Mouse (Mus musculus) liver, postnatal 0 days (tissue): ENCODE data around the gene Zdhhc13. TPM values are rescaled to one million over a fixed set of nuclear protein-coding genes. Genes with fewer than 3 reads are reported as not detected.

Source experiments
- ATAC-seq: fragments of 200-750 bp; cut with Nextera tagmentation; 2 replicates; pipeline ENCODE4 v1.8.0; 2017; ENCODE audit warnings: mild to moderate bottlenecking, moderate library complexity
- DNase-seq: peaks from one replicate; pipeline ENCODE4 v3.0.0-alpha.2; 2016
- H3K27ac ChIP-seq: fragments of 300-500 bp; sonication (generic); 2 replicates; pipeline ENCODE4 v1.5.1; 2014; ENCODE audit warnings: antibody characterized with exemption, moderate library complexity, mild to moderate bottlenecking, low read depth
- H3K27me3 ChIP-seq: fragments of 300-500 bp; sonication (generic); 2 replicates; pipeline ENCODE4 v1.6.1; 2014; ENCODE audit warnings: low read length, control low read depth, mixed read lengths; ENCODE audit not compliant: insufficient read depth
- H3K36me3 ChIP-seq: fragments of 300-500 bp; sonication (generic); replicated peaks from 2 replicates; pipeline ENCODE4 v1.6.1; 2014; ENCODE audit warnings: mild to moderate bottlenecking, control low read depth, low read length, moderate library complexity, mixed read lengths; ENCODE audit not compliant: insufficient read depth
- H3K4me1 ChIP-seq: fragments of 300-500 bp; sonication (generic); 2 replicates; pipeline ENCODE4 v1.6.1; 2014; ENCODE audit warnings: antibody characterized with exemption, mild to moderate bottlenecking, control low read depth; ENCODE audit not compliant: insufficient read depth
- H3K4me2 ChIP-seq: fragments of 300-500 bp; sonication (generic); 2 replicates; pipeline ENCODE4 v1.6.1; 2014; ENCODE audit warnings: low read depth, mild to moderate bottlenecking, low read length, moderate library complexity, mixed read lengths
- H3K4me3 ChIP-seq: fragments of 300-500 bp; sonication (generic); 2 replicates; pipeline ENCODE4 v1.5.1; 2014; ENCODE audit warnings: low read depth, low read length
- H3K9ac ChIP-seq: fragments of 300-500 bp; sonication (generic); replicated peaks from 2 replicates; pipeline ENCODE4 v1.6.1; 2014; ENCODE audit warnings: mild to moderate bottlenecking, moderate library complexity
- H3K9me3 ChIP-seq: fragments of 300-500 bp; sonication (generic); 2 replicates; pipeline ENCODE4 v1.6.1; 2016; ENCODE audit warnings: mild to moderate bottlenecking, control low read depth, low read length, mixed read lengths
- CTCF ChIP-seq: sonication (generic); IDR thresholded peaks from 2 replicates; pipeline ENCODE4 v1.5.1; 2016; ENCODE audit warnings: antibody characterized with exemption, low read depth
- EP300 ChIP-seq: IDR thresholded peaks from 2 replicates; pipeline ENCODE4 v1.6.1; 2016; ENCODE audit warnings: antibody characterized with exemption, low read depth, mild to moderate bottlenecking
- whole genome bisulfite sequencing: fragments of 180-500 bp; shearing (Covaris S2); extraction: QIAGEN DNeasy Blood & Tissue Kit; methylation state at CpG from one replicate; pipeline ENCODE4 v1.1.7; 2014; ENCODE audit not compliant: insufficient replicate concordance; 5-methylcytosine and 5-hydroxymethylcytosine counted together
- polyA plus RNA-seq: library from polyadenylated mRNA; unstranded; fragments of >200 nt; fragmentation: Nextera tagmentation; extraction: Ambion mirVana; gene quantifications from 2 replicates; pipeline ENCODE4 v1.2.1, GENCODE M21; 2015

Gene Zdhhc13
- polyA plus RNA-seq, 1 experiment from 2014 or later = 10.3 TPM

DNA sequence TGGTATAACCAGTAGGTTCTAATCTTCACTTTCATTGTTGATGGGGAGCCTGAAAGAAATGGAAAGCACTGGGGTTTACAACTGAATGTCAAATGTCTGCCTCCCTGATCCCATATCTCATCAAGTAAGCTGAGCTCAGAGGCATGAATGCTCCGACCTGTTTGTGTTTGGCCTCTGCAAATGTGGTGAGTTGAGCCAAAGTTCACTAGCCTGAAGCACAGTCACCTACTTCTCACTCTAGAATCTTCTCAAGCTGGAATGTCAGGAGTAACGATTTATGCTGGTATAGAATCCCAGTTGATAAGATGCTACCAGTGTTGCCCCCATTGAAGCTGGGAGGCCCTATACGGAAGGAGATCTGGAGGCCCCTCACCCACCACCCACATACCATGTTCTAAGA is 33.0 kb upstream of the Zdhhc13 start:
- H3K9me3 ChIP-seq = no peaks in the 10 kb centered on the region
- DNase-seq (no peak), ATAC-seq (no peak)
- no peaks in the 10 kb centered on the region for H3K36me3 ChIP-seq
- H3K27me3 ChIP-seq = no peaks in the 10 kb centered on the region
- WGBS = 67% methylated on average over 3 of the region's 3 CpGs
- no peak for TF ChIP-seq EP300
- no peak for TF ChIP-seq CTCF
- no peak overlapping the region for H3K4me2 ChIP-seq
- no peak overlapping the region for H3K9ac ChIP-seq
- no peak overlapping the region for H3K4me3 ChIP-seq
- H3K27ac ChIP-seq = no peak overlapping the region
- H3K4me1 ChIP-seq = no peaks in the 10 kb centered on the region; the same call in 1 of the 2 replicates

- ATAC-seq (no peak), DNase-seq (no peak)
- peak; percentile 36 for TF ChIP-seq CTCF
- no peak for TF ChIP-seq EP300
- Histone ChIP-seq H3K4me3 (no peak overlapping the region), H3K4me1 (no peaks in the 10 kb centered on the region), H3K9me3 (no peaks in the 10 kb centered on the region), H3K4me2 (no peak overlapping the region), H3K36me3 (no peaks in the 10 kb centered on the region), H3K27ac (no peak overlapping the region), H3K27me3 (no peaks in the 10 kb centered on the region), H3K9ac (no peak overlapping the region)
- WGBS = 83% methylated on average over 4 of the region's 4 CpGs
Observed at GRCm38 (mm10) chr7:48756306-48756931, 32.4 kb upstream of the Zdhhc13 start.

- no peaks in the 10 kb centered on the region for H3K36me3 ChIP-seq
- ATAC-seq = no peak
- H3K27me3 ChIP-seq = no peaks in the 10 kb centered on the region
- H3K4me3 ChIP-seq = no peak overlapping the region
- H3K4me2 ChIP-seq = no peak overlapping the region
- H3K4me1 ChIP-seq = no peaks in the 10 kb centered on the region
- 40% methylated on average over 1 of the region's 1 CpGs for WGBS
- no peaks in the 10 kb centered on the region for H3K9me3 ChIP-seq
- no peak overlapping the region for H3K9ac ChIP-seq
- DNase-seq = no peak
- H3K27ac ChIP-seq = no peak overlapping the region
- TF ChIP-seq CTCF = no peak
- no peak for TF ChIP-seq EP300
Observed at GRCm38 (mm10) chr7:48758083-48758482, 30.7 kb upstream of the Zdhhc13 start.

GRCm38 (mm10) chr7:48760789-48761188 is 28.0 kb upstream of the Zdhhc13 start:
- Histone ChIP-seq H3K9me3 (no peaks in the 10 kb centered on the region), H3K9ac (no peak overlapping the region), H3K27me3 (no peaks in the 10 kb centered on the region), H3K4me2 (no peak overlapping the region), H3K36me3 (no peaks in the 10 kb centered on the region), H3K4me1 (no peaks in the 10 kb centered on the region), H3K4me3 (no peak overlapping the region), H3K27ac (no peak overlapping the region)
- DNase-seq (no peak), ATAC-seq (no peak)
- no peak for TF ChIP-seq CTCF
- no peak for TF ChIP-seq EP300
- 58% methylated on average over 1 of the region's 1 CpGs for WGBS

DNA sequence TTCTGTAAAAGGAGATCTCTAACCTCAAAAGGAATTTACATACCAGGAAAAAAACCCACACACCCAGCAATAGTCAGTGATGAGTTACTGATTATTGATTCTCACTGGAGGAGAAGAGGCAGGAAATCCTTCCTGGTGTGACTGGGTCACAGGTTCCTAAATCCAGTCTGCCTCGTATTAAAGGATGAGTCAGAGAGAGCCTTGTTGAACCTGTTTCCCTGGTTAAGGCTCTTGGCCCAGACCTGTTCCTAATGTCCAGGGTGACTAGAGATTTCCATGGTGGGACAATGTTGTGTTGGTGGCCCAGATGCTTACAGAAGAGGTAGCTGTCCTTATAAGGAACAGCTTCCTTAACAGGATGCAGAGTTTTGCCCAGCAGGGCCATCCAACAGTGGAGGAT is 26.5 kb upstream of the Zdhhc13 start:
- no peaks in the 10 kb centered on the region for H3K27me3 ChIP-seq
- no peak overlapping the region for H3K4me2 ChIP-seq
- TF ChIP-seq CTCF = no peak
- no peak for TF ChIP-seq EP300
- ATAC-seq (no peak), DNase-seq (no peak)
- H3K36me3 ChIP-seq = no peaks in the 10 kb centered on the region
- H3K4me1 ChIP-seq = no peaks in the 10 kb centered on the region
- no peak overlapping the region for H3K9ac ChIP-seq
- H3K4me3 ChIP-seq = no peak overlapping the region
- H3K9me3 ChIP-seq = no peaks in the 10 kb centered on the region
- 45% methylated on average over 1 of the region's 1 CpGs for WGBS
- no peak overlapping the region for H3K27ac ChIP-seq

GRCm38 (mm10) chr7:48762721-48763120 is 26.1 kb upstream of the Zdhhc13 start:
- DNase-seq (no peak), ATAC-seq (no peak)
- no peak overlapping the region for H3K27ac ChIP-seq
- H3K4me3 ChIP-seq = no peak overlapping the region
- no peak overlapping the region for H3K4me2 ChIP-seq
- TF ChIP-seq EP300 (no peak), CTCF (no peak)
- no peaks in the 10 kb centered on the region for H3K36me3 ChIP-seq
- H3K27me3 ChIP-seq = no peaks in the 10 kb centered on the region
- no peaks in the 10 kb centered on the region for H3K4me1 ChIP-seq
- H3K9me3 ChIP-seq = no peaks in the 10 kb centered on the region
- H3K9ac ChIP-seq = no peak overlapping the region
- WGBS = 72% methylated on average over 3 of the region's 3 CpGs

GRCm38 (mm10) chr7:48765959-48766358 is 22.8 kb upstream of the Zdhhc13 start:
- ATAC-seq = no peak
- WGBS = 85% methylated on average over 4 of the region's 4 CpGs
- TF ChIP-seq CTCF = no peak
- no peak for TF ChIP-seq EP300
- DNase-seq = no peak
- Histone ChIP-seq H3K4me2 (no peak overlapping the region), H3K27ac (no peak overlapping the region), H3K9me3 (no peaks in the 10 kb centered on the region), H3K27me3 (no peaks in the 10 kb centered on the region), H3K36me3 (no peaks in the 10 kb centered on the region), H3K9ac (no peak overlapping the region), H3K4me1 (no peaks in the 10 kb centered on the region), H3K4me3 (no peak overlapping the region)
